Mouse (Mus musculus): Measurements from ENCODE around the gene Supt5. TPM values are rescaled to one million over a fixed set of nuclear protein-coding genes. Genes with fewer than 3 reads are reported as not detected.

The Supt5 gene
- polyA plus RNA-seq, 1 experiment = 60.7 TPM

DNA sequence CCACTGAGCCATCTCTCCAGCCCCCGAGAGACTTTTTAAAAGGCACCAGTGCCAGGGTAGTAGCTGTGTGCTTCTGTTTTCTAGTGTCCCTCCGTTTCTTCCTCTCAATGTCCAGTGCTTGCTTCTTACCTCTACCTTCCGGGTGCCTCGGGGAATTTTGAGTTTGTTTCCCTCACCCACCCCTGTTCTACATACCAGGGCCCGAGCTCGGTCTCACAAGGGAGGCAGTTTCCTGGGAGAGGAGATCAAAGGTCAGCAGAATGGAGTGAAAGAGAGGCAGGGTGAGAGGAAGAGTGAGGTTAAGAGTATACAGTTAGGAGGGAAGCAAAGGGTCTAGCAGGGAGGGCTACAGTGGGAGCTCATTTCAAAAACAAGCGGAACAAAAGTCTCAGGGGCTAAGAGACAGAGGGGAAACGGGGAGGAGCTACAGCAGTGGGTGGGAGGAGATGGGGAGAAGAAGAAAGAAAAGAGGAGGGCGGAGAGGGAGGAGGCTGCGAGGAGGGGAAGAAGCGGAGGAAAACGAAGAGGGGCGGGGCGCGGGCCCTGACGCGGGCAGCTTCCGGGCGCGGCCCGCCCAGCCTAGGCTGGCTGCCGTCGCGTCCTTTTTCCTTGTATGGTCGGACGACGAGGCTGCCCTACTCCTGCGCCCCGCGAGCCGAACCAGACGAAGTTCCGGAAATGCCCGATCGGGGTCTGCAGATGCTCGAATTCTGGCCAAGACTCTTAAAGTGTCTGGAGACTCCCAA is 36.8 kb upstream of the Supt5 start:
- peak; percentile 86 for DNase-seq (ENCODE audit: low spot score)

DNA sequence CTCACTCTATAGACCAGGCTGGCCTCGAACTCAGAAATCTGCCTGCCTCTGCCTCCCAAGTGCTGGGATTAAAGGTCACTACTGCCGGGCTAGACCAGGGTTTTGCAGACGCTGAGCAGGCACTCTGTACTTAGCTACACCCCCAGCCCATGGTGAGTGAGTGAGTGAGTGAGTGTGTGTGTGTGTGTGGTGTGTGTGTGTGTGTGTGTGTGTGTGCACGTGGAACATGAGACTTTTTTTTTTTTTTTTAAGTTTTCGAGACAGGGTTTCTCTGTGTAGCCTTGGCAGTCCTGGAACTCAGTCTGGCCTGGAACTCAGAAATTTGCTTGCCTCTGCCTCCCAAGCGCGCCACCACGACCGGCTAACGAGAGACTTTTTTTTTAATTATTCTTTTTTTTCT is 36.1 kb upstream of the Supt5 start:
- DNase-seq (ENCODE audit: low spot score) = no peak

GRCm38 (mm10) chr7:28373891-28374495 is 35.4 kb upstream of the Supt5 start:
- no peak for DNase-seq (ENCODE audit: low spot score)

- no peak for DNase-seq (ENCODE audit: low spot score)
These were observed 34.6 kb upstream of the Supt5 start for GRCm38 (mm10) chr7:28373131-28373581.

DNA sequence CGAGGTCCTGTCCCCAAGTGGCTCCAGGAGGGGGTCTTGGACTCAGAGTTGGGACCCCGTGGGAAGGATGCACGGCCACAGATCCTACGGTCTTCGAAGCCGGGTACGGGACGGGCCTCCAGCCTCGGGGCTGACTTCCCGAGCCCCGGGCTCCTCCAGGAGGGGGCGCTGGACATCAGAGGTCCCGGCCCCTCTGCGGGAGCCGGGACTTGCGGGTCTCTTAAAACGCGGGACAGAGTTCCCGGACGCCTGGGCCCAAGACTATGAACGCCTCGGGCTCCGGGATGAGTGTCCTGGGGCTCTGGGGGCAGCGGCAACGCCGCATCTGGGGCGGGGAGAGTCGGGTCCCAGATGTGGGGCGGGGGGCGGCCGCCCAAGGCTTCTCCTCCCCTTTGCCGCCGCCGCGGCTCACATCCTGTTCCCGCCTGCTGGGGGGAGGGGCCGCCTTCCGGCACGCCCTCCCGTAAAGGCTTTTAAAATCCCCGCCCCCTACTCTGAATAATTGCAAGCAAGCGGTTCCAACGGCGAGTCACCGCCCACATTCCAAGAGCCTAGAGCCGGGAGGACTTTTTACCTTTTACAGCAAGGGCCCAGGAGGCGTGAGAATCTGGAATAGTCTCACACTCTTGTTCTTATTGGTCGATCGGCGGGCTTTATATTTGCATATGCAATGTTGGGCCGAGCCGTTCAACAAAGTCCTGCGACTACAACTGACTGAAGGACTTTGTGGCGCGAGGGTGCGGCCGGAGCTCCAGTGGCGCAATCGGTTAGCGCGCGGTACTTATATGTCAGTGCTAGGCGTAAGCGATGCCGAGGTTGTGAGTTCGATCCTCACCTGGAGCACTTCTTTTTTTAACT is 33.9 kb upstream of the Supt5 start, which contains the start of gene Plekhg2:
Plekhg2 (minus strand) TSS at position 349 of the 858 bp plus-strand sequence.
- DNase-seq (ENCODE audit: low spot score) = peak; percentile 99

- DNase-seq (ENCODE audit: low spot score) = peak; percentile 52
These were observed 33.0 kb upstream of the Supt5 start for GRCm38 (mm10) chr7:28371514-28371989.

DNA sequence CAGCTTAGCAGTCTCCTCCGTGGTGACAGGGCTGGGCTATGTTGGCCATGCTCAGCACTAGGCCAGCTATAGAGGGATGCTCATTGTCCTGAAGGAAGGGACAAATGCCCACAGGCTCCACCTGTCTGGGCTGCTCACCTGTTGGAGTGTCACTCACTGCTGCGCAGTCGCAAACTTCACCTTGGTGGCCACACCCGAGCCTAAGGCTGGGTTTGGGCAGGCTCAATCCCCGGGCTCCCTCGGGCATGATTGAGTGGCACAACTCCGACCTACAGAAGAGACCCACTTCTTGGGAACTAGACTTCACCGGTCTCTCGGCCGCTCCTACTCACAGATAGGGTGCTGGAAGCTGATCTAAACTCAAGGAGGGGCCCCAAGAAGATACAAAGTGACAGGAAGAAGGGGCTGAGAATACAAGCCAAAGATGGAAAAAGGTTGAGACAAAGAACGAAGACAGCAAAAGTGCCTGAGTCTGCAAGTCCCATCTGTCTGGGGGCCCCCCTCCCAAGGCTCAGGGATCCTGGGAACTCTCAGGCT is 32.5 kb upstream of the Supt5 start:
- peak; percentile 50 for DNase-seq (ENCODE audit: low spot score)

GRCm38 (mm10) chr7:28370051-28370450 is 31.5 kb upstream of the Supt5 start:
- no peak for DNase-seq (ENCODE audit: low spot score)

- no peak for DNase-seq (ENCODE audit: low spot score)
These were observed 29.9 kb upstream of the Supt5 start for GRCm38 (mm10) chr7:28368276-28368920.

DNA sequence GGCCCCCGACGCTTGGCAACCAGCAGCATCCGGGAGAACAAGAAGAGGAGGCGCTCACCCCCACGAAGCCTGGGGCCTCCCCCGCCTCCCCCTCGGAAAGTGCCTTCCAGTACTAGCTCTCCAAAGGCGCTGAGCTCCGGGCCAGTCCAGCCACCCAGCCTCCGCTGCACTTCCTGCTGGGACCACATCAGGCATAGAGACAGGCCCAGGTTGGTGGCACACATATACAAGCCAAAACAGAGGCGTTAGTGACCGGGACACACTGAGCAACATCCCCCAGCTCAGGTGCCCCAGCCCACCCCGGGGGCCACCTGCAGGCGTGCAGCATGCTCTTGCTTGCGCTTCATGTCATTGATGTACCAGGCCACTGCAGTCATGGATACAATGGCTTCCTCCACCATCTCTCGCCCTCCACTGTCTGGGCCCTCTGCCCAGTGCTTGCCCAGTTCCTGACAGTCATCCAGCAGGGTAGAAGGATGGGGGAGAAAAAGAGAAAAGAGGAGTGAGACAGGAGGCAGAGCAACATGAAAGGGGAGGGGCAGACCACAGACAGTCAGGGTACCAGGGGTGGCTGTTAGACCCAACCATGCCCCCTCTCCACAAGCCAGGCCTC is 29.2 kb upstream of the Supt5 start:
- no peak for DNase-seq (ENCODE audit: low spot score)

DNA sequence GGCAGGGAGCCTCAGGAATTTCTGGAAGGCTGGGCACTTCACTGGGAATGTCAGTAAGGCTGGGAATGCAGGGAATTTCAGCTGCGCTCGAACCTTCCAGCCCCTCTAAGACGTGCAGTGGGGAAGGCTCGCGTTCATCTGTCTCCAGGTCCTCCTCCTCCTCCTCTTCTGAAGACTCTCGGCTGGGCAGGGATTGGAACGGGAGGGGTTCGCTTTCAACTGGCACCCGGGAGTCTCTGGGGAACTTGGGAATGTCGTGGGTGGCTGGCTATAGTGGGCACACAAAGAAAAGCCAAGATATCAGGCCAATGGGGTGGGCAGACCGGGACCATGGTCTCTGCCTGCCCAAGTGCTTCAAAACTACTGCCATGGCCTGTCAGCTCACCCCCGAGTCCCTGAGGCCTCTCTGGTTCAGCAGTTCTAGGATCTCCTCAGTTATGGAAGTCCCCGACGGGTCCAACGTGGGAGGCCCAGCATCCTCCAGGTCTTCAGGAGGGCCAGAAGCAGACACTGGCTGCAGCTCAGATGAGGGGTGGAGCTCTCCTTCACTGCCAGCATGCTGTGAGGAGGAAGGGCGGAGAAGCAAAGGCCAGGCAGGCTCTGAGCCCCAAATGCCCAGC is 24.0 kb upstream of the Supt5 start:
- no peak for DNase-seq (ENCODE audit: low spot score)

GRCm38 (mm10) chr7:28361647-28362341 is 23.2 kb upstream of the Supt5 start:
- no peak for DNase-seq (ENCODE audit: low spot score)

GRCm38 (mm10) chr7:28360291-28360690 is 21.7 kb upstream of the Supt5 start:
- no peak for DNase-seq (ENCODE audit: low spot score)

GRCm38 (mm10) chr7:28359854-28360253 is 21.3 kb upstream of the Supt5 start:
- DNase-seq (ENCODE audit: low spot score) = no peak

GRCm38 (mm10) chr7:28358431-28358830 is 19.9 kb upstream of the Supt5 start:
- no peak for DNase-seq (ENCODE audit: low spot score)

- DNase-seq (ENCODE audit: low spot score) = no peak
These were observed 19.4 kb upstream of the Supt5 start for GRCm38 (mm10) chr7:28357984-28358383.

GRCm38 (mm10) chr7:28356981-28357380 is 18.4 kb upstream of the Supt5 start:
- no peak for DNase-seq (ENCODE audit: low spot score)

- no peak for DNase-seq (ENCODE audit: low spot score)
These were observed 16.7 kb upstream of the Supt5 start for GRCm38 (mm10) chr7:28355221-28355620.

DNA sequence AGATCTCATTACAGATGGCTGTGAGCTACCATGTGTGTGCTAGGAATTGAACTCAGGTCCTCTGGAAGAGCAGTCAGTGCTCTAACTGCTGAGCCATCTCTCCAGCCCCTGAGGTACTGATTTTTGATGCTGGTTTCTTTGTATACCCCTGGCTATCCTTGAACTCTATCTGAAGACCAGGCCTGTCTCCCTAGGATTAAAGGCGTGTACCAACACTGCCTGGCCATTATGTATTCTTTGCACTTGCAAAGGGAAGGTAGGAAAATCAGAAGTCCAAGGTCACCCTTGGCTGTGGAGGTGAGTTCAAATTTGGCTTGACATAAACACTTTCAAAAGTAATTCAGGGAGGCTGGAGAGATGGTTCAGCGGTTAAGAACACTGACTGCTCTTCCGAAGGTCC is 16.1 kb upstream of the Supt5 start:
- no peak for DNase-seq (ENCODE audit: low spot score)

DNA sequence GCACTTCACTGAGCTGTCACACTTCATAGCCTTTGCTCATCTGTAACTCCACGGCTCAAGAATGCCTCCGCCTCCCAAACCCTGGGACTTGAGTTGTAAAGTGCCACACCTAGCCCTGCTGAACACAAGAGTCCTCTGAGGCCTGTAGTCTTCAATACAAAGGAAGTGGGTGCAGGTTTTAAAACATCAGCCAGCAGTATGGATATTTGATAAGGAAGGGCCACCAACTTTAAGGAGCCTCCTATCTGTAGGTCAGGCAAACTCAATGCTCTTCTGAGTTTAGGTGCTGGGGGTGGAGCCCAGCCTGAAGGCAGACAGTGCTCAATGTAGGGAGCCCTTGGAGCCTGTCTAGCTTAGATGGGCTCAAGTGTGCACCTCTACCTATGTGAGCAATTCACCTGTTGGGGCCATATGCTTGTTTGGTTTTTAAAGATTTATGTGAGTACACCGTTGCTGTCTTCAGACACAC is 15.6 kb upstream of the Supt5 start:
- DNase-seq (ENCODE audit: low spot score) = no peak

All from urinary bladder, adult 2 months (tissue).